Mouse (Mus musculus) telencephalon, adult 2 months (tissue): ENCODE data around the gene Slc16a10.
A peak's percentile ranks its signal among the peaks of the same experiment; 100 is the strongest.

Source experiments
- DNase-seq: peaks from one replicate; pipeline ENCODE4 v3.0.0-alpha.2; 2011; ENCODE audit warnings: low read depth, low spot score

The Slc16a10 gene

GRCm38 (mm10) chr10:40109520-40109919 is 32.5 kb downstream of the Slc16a10 start:
- DNase-seq, result no peak

- no peak for DNase-seq
Observed at GRCm38 (mm10) chr10:40108992-40109391, 33.1 kb downstream of the Slc16a10 start.

DNA sequence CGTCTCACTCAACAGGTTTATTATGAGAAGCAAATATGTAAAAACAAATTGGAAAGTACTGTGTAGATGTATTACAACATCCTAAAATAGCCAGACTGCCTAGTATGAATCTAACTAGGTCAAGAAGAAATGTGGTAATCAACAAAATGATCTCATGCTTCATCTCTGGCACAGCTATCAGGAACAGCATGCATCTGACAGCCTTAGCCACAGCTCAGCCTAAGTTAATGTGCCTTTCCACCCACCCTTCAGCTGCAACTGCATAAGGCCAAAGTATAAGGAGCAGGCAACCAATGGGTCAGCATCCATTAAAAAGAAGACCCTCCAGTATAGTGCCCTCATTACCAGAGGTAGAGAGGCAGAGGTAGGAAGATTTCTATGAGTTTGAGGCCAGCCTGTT is 34.1 kb downstream of the Slc16a10 start:
- DNase-seq, result peak; percentile 74

DNA sequence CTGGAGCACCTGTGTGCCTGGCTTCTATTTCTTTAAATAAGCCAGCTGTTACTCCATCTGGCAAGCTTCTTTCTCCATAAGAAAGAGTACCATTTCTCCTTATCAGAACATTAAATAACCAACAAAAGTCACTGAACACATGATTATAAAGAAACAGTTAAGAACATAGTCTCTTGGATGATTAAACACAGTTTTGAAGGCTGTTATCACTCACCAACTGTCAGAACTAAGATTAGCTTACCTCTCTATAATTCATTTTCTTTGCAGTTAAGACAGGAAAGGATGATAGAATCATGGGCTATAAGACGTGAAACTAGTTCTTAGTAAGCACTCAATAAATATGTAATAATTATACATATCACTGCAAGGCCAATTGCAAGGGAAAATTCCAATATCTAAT is 36.9 kb downstream of the Slc16a10 start:
- no peak for DNase-seq

DNA sequence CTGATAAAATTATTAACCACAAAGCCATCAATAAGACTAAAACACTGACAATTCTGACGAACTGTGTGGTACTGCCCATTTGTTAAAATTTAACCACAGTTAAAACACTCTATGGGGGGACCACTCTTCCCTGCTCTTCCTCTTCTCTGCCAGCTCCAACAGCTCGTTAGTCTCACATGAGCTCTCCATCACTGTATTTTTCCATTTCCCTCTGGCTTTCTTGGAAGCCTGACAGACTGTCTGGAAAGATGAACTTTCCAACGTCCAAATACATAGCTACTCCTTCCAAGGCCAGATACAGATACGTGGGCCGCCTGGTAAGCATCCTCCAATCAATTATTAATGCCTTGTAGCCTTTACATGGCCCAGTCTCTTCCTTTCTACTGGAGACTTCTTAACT is 38.3 kb downstream of the Slc16a10 start:
- DNase-seq, result no peak

- DNase-seq, result no peak
Observed at GRCm38 (mm10) chr10:40102986-40103385, 39.1 kb downstream of the Slc16a10 start.

GRCm38 (mm10) chr10:40102166-40102565 is 39.9 kb downstream of the Slc16a10 start:
- DNase-seq, result no peak

- no peak for DNase-seq
Observed at GRCm38 (mm10) chr10:40098441-40098840, 43.6 kb downstream of the Slc16a10 start.

- DNase-seq, result no peak
Observed at GRCm38 (mm10) chr10:40097519-40097918, 44.5 kb downstream of the Slc16a10 start.

DNA sequence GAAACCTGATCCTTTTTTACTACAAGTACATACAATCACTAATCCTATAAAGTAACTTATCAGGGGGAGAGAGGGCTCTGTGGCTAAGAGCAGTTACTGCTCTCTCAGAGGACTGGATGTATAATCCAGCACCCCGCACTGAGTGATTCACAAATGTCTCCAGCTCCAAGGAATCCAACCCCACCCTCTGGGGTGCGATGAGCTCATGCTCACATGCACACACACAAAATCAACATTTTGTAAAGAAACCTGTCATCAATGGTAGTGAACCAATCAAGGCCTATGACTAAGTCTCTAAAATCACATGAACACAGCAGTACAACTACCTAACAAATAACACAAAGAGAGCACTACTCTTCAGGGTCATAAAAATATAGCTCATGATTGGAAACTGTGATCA is 47.3 kb downstream of the Slc16a10 start:
- no peak for DNase-seq

DNA sequence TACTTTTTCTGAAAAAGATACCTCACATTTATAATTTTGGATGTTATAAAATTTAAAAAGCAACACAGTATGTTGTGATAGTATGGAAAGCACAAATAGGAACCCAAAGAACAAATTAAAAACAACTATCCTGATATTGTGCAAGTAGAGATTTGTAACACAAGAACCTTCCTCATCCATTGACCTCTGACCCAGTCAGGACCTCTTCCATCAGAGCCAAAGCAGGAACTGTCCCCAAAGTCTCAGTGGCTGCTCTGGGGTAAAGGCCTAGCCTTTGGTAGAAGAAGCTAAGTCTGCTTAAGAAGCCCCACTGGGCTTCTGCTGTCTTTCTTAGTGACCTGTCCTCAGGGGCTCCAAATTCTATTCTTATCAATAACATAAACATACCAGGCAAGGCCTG is 48.5 kb downstream of the Slc16a10 start:
- DNase-seq, result no peak

DNA sequence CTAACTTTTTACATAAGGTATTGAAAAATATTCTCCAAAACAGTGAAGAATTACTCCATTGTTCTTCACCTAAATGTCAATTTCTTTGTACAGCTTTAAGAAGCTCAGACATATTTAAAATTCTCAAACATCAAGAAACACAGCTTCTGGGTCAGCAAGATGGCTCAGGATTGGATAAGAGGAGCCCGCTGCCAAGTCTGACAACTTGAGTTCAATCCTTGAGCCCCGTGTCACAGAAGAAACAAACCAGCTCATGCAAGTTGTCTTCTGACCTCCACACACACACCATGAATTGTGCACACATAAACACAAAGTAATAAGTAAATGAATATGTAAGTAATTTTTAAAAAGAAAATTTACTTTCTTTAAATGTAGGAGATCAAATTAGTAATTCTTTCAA is 50.6 kb downstream of the Slc16a10 start:
- no peak for DNase-seq

GRCm38 (mm10) chr10:40090504-40091428 is 51.3 kb downstream of the Slc16a10 start:
- no peak for DNase-seq

DNA sequence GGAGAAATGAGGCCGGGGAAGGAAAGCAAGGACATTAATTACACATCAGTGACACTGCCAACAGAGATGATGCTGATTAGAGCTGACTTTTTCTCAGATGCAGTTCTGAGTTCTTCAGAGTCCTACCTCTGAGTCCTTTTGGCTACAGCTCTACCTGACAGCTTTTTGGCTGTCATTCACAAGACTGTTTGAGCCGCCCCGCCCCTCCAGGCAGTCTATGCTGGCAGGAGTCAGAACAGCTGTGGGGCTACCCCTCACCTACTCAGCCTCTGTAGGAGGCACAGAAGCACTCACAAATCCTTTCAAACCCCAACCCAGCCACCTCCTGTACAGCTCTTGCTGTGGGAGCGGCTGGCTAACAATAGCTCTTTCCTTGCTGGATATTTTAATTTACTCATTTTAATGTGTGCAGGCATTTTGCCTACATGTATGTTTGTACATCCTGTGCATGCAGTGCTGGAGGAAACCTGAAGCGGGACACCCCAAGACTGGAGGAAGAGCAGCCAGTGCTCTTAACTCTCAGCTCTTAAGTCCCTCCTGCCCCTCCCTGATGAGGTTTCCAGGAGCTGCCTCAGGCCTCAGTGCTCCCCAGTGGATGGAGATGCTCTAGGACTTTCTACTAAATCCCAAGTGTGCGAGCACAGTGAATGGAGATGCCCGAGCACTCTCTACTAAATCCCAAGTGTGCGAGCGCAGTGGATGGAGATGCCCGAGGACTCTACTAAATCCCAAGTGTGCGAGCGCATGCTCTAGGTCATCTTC is 57.5 kb downstream of the Slc16a10 start:
- no peak for DNase-seq

- DNase-seq, result no peak
Observed at GRCm38 (mm10) chr10:40083556-40083955, 58.5 kb downstream of the Slc16a10 start.

DNA sequence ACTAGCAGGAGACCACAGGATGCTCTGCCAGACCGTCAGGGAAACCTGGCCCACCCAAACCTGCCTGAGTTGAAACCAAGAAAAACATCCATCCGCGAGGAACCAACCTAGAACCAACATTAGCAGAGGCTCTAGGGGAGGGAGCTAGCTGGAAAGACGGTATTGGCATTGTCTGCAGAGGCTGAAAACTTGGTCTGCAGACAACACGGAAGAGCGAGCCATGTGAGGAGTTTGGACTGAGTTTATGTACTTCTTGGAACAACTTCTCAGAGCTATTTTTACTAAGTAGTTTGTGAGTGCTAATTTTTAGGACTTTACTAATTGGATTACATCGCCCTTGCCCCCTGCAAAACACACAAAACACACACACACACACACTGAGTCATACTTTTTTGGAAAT is 59.4 kb downstream of the Slc16a10 start:
- DNase-seq, result no peak

- no peak for DNase-seq
Observed at GRCm38 (mm10) chr10:40080533-40080932, 61.5 kb downstream of the Slc16a10 start.

- no peak for DNase-seq
Observed at GRCm38 (mm10) chr10:40079256-40079655, 62.8 kb downstream of the Slc16a10 start.

DNA sequence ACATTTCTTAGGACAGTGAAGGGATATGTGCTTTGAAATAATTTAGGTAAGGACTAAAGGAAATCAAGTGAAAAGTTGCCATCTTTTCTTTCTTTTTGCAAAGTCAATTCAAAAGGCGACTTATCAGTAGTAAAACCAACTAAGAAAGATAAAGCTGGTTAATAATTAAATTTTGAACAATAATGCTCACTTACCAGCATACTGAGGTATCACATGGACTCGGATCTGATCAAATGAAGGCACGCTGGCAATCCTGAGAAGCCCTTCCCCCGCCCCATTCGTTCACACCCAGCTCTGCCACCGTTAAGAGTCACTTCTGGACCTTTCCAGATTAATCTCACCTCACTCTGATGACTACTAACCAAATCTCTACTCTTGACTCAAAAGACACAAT is 64.1 kb downstream of the Slc16a10 start:
- DNase-seq, result no peak

- no peak for DNase-seq
Observed at GRCm38 (mm10) chr10:40077346-40077959, 64.6 kb downstream of the Slc16a10 start.

DNA sequence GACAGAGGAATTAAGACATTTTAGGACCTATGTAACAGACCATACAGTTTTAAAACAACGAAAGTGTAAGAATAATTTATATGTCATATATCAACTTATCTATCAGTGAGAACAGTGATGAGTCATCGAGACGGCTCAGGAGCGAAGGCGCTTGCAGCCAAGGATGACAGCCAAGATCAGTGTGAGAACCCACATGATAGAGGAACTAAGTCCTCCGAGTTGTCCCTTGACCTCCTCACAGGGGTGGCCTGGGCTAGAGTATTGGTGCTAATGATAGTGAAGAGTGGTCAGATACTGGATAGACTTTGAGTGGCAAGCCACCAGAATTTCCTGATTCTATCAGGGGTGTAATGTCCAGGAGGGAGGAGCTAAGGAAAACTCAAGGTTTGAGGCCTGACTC is 68.5 kb downstream of the Slc16a10 start:
- DNase-seq, result no peak

- no peak for DNase-seq
Observed at GRCm38 (mm10) chr10:40070684-40071083, 71.4 kb downstream of the Slc16a10 start.
